Mouse (Mus musculus): Measurements from ENCODE around the gene Gm10563. TPM values are rescaled to one million over a fixed set of nuclear protein-coding genes. Genes with fewer than 3 reads are reported as not detected.

Gene Gm10563
- not detected in 4 replicates for total RNA-seq (2023)

GRCm38 (mm10) chr4:155645308-155645707 is at the start of gene Gm10563:
Gene Gm10563 (minus strand): TSS chr4:155645408.

GRCm38 (mm10) chr4:155694111-155694481 is 48.9 kb upstream of the Gm10563 start, which contains the start of gene Fndc10:
Gene Fndc10 (plus strand): TSS chr4:155694342.

GRCm38 (mm10) chr4:155668689-155669597 is 23.7 kb upstream of the Gm10563 start, which contains the start of gene Mib2:
Gene Mib2 (minus strand): TSS chr4:155669198.

GRCm38 (mm10) chr4:155653086-155653450 is 7.9 kb upstream of the Gm10563 start, which contains the start of gene Mmp23:
Gene Mmp23 (minus strand): TSS chr4:155653384.

DNA sequence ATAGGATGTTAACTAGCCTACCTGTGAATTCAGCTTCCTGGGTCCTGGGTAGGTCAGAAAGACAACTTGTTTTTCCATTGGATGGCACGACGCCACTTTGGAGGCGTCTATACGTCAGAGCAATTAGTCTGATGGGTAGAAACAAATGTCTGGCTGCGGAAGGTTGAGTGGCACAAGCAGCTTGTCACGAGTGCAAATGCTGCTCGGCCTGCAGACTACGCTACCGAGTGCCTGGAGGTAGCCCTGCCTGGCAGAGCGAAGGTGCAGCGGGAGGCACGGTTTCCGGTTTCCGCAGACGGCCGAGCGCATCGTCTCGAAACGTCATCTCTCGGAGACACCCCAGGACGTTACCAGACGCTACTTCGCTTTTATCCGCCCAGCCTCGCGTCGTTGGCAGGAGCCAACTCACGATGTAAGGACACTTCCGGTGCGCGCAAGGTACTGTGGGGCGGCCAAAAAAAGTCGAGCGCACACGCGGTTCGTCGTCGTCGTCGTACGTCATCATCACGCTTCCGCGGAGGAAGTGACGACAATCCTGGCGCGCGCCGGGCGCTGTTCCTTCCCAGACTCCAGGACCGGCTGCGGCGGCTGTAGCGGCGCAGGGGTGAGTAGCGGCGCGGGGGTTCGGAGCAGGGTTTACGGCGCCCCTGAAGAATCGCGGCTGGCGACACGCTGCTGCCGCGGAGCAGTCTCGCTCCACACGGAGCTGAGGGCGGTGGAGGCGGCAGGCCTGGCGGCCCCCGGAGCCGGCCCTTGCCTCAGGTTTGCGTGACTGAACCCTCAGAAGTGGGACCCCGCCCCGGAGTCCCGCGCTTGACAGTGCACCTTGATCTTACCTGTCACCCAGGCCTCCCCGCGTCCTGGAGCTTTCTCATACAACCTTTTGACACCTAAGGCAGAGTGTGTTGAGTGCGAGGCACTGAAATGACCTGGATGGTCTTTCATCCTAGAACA is 20.6 kb downstream of the Gm10563 start, which contains the start of gene Cdk11b:
Gene Cdk11b (plus strand): TSS at position 517 of the 954 bp plus-strand sequence.

GRCm38 (mm10) chr4:155601091-155601996 is 43.9 kb downstream of the Gm10563 start, which contains the start of gene Slc35e2:
Gene Slc35e2 (plus strand): TSS chr4:155601416.

Other genes starting within 250 kb of the Gm10563 start
- not detected in 4 replicates for gene Gabrd, start 247.3 kb downstream of the Gm10563 start, total RNA-seq (2023)
- 0.21 to 0.47 TPM in 2 of 4 replicates, not detected in the others for gene Cfap74, start 236.2 kb downstream of the Gm10563 start, total RNA-seq (2023)
- gene Tmem52, start 176.3 kb downstream of the Gm10563 start, total RNA-seq (2023), result not detected in 4 replicates
- gene Gnb1, start 154.0 kb downstream of the Gm10563 start, total RNA-seq (2023), result 248 to 277 TPM (median 264 TPM) in 4 replicates
- 45.9 to 60.5 TPM (median 47.9 TPM) in 4 replicates for gene Nadk, start 83.0 kb downstream of the Gm10563 start, total RNA-seq (2023)
- gene Slc35e2, start 44.0 kb downstream of the Gm10563 start, total RNA-seq (2023), result 29.8 to 32.3 TPM (median 30.3 TPM) in 4 replicates
- gene Cdk11b, start 20.6 kb downstream of the Gm10563 start, total RNA-seq (2023), result 154 to 176 TPM (median 160 TPM) in 4 replicates
- not detected in 4 replicates for gene Mmp23, start 8.0 kb upstream of the Gm10563 start, total RNA-seq (2023)
- gene Mib2, start 23.8 kb upstream of the Gm10563 start, total RNA-seq (2023), result 32.6 to 38.9 TPM (median 36.1 TPM) in 4 replicates
- 3.5 to 4.2 TPM (median 3.5 TPM) in 4 replicates for gene Fndc10, start 48.9 kb upstream of the Gm10563 start, total RNA-seq (2023)
- 73.6 to 87.0 TPM (median 79.3 TPM) in 4 replicates for gene Ssu72, start 59.4 kb upstream of the Gm10563 start, total RNA-seq (2023)
- 0.27 to 0.60 TPM (median 0.51 TPM) in 4 replicates for gene Tmem240, start 89.4 kb upstream of the Gm10563 start, total RNA-seq (2023)
- 43.7 to 60.2 TPM (median 50.2 TPM) in 4 replicates for gene Atad3a, start 115.7 kb upstream of the Gm10563 start, total RNA-seq (2023)
- 0.14 TPM in 1 of 4 replicates, not detected in the others for gene Vwa1, start 129.3 kb upstream of the Gm10563 start, total RNA-seq (2023)
- gene Tmem88b, start 140.5 kb upstream of the Gm10563 start, total RNA-seq (2023), result not detected in 4 replicates
- not detected in 4 replicates for gene Ankrd65, start 145.0 kb upstream of the Gm10563 start, total RNA-seq (2023)
- 33.6 to 45.8 TPM (median 44.3 TPM) in 4 replicates for gene Mrpl20, start 157.5 kb upstream of the Gm10563 start, total RNA-seq (2023)
- gene Ccnl2, start 167.1 kb upstream of the Gm10563 start, total RNA-seq (2023), result 218 to 240 TPM (median 224 TPM) in 4 replicates
- 68.9 to 81.9 TPM (median 72.2 TPM) in 4 replicates for gene Aurkaip1, start 185.9 kb upstream of the Gm10563 start, total RNA-seq (2023)
- 7.0 to 12.1 TPM (median 9.7 TPM) in 4 replicates for gene Mxra8, start 194.3 kb upstream of the Gm10563 start, total RNA-seq (2023)
- 70.4 to 73.0 TPM (median 71.2 TPM) in 4 replicates for gene Dvl1, start 202.0 kb upstream of the Gm10563 start, total RNA-seq (2023)
- 0.47 to 1.2 TPM (median 1.0 TPM) in 4 replicates for gene Tas1r3, start 218.0 kb upstream of the Gm10563 start, total RNA-seq (2023)
- gene Cptp, start 224.0 kb upstream of the Gm10563 start, total RNA-seq (2023), result 8.7 to 10.9 TPM (median 9.2 TPM) in 4 replicates
- 40.8 to 62.5 TPM (median 53.3 TPM) in 4 replicates for gene Ints11, start 224.1 kb upstream of the Gm10563 start, total RNA-seq (2023)
- 20.2 to 29.6 TPM (median 25.4 TPM) in 4 replicates for gene Pusl1, start 246.4 kb upstream of the Gm10563 start, total RNA-seq (2023)
- gene Acap3, start 246.4 kb upstream of the Gm10563 start, total RNA-seq (2023), result 56.9 to 83.6 TPM (median 66.9 TPM) in 4 replicates